Mouse (Mus musculus) C2C12 (cell line): ENCODE measurements around the gene Il1r2. TPM values are rescaled to one million over a fixed set of nuclear protein-coding genes. Genes with fewer than 3 reads are reported as not detected.

Experiments
- H3K27me3 ChIP-seq: one replicate; pipeline ENCODE4 v1.6.1; 2011; ENCODE audit not compliant: control insufficient read depth, insufficient read depth, insufficient read length
- H3K36me3 ChIP-seq: one replicate; pipeline ENCODE4 v1.6.1; 2011; ENCODE audit not compliant: control insufficient read depth, insufficient read depth
- H3K4me3 ChIP-seq: one replicate; pipeline ENCODE4 v1.5.1; 2011; ENCODE audit warnings: mild to moderate bottlenecking, control low read depth; ENCODE audit not compliant: poor library complexity, insufficient read depth, severe bottlenecking
- H3K79me2 ChIP-seq: one replicate; pipeline ENCODE4 v1.6.1; 2011; ENCODE audit not compliant: control insufficient read depth, insufficient read depth
- H3K79me3 ChIP-seq: one replicate; pipeline ENCODE4 v1.6.1; 2011; ENCODE audit warnings: low read depth, control low read depth
- H3ac ChIP-seq: one replicate; pipeline ENCODE3; 2011; ENCODE audit warnings: low read depth; ENCODE audit not compliant: control insufficient read depth, insufficient read length
- CEBPB ChIP-seq: IDR thresholded peaks from one replicate; pipeline ENCODE4 v1.6.1; 2011; ENCODE audit warnings: low read depth, mild to moderate bottlenecking, control low read depth, moderate library complexity
- FOSL1 ChIP-seq: IDR thresholded peaks from one replicate; pipeline ENCODE4 v1.8.0; 2011; ENCODE audit warnings: mild to moderate bottlenecking, low read length; ENCODE audit not compliant: poor library complexity, insufficient read depth, severe bottlenecking
- MAX ChIP-seq: IDR thresholded peaks from one replicate; pipeline ENCODE4 v1.6.1; 2011; ENCODE audit warnings: mild to moderate bottlenecking, control low read depth
- USF1 ChIP-seq: IDR thresholded peaks from one replicate; pipeline ENCODE4 v1.6.1; 2011; ENCODE audit warnings: low read depth, mild to moderate bottlenecking, control low read depth, moderate library complexity
- polyA plus RNA-seq: library from polyadenylated mRNA; unstranded; fragments of >200 nt; fragmentation: generic; extraction: Trizol; gene quantifications from one replicate; pipeline ENCODE4 v1.2.1, GENCODE M21; 2012; ENCODE audit warnings: missing spikeins

Il1r2 gene
- polyA plus RNA-seq, 1 experiment: 0.05 TPM

DNA sequence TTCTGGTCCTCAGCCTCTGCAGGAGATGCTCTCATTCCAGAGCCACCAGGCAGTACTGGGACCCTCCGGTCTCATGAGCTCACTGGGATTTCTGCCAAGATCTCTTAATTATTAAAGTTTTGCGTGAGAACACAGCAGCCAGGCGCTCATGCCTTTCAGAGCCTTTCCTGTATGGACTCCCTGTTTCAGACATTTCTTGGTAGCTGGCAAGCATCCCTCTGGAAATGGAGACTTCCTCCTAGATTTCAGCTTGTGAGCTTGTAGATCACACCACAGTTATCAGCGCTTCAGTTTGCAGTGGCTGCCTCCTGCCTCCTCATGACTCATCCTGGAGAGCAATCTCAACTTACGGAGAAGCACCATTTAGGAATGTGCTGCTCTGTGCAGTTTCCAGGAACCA lies 98.0 kb downstream of the Il1r2 start:
- no peaks in the 10 kb centered on the region for H3K36me3 ChIP-seq
- H3K27me3 ChIP-seq: no peaks in the 10 kb centered on the region
- no peaks in the 10 kb centered on the region for H3K79me2 ChIP-seq
- H3K79me3 ChIP-seq: no peaks in the 10 kb centered on the region
- H3K4me3 ChIP-seq: no peak overlapping the region
- no peak overlapping the region for H3ac ChIP-seq
- no peak for TF ChIP-seq MAX
- TF ChIP-seq FOSL1: peak; percentile 45

DNA sequence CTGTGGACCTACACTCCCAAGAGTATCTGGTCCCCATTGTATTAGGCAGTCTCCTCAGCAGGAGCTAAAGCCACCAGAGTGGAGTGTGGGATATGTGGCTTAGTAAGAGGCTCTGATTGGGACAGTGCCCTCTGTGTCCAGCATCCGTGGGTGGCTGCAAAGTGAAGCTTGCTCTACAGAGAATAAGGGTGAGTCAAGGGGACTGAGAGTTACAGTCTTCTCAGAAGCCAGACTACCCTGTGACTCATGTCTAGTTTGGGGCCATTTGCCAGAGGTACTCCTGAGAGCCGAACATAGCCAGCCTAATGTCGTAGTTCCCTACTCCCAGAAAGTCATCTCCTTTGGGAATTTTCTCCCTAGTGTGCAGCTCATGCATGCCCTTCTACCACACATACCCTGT lies 100.3 kb downstream of the Il1r2 start:
- Histone ChIP-seq H3K36me3 (no peaks in the 10 kb centered on the region), H3ac (no peak overlapping the region), H3K79me3 (no peaks in the 10 kb centered on the region), H3K4me3 (no peak overlapping the region), H3K27me3 (no peaks in the 10 kb centered on the region), H3K79me2 (no peaks in the 10 kb centered on the region)
- peak; percentile 53 for TF ChIP-seq FOSL1
- peak; percentile 16 for TF ChIP-seq MAX
- TF ChIP-seq USF1: no peak
- TF ChIP-seq CEBPB: no peak

Other genes starting within 250 kb of the Il1r2 start
- gene Map4k4, start 173.2 kb upstream of the Il1r2 start, polyA plus RNA-seq: 141 TPM
- 16.8 TPM for gene Il1r1, start 151.0 kb downstream of the Il1r2 start, polyA plus RNA-seq